Comparison of ENCODE assay signal across 8 mouse cellular contexts in the genomic region with DNA sequence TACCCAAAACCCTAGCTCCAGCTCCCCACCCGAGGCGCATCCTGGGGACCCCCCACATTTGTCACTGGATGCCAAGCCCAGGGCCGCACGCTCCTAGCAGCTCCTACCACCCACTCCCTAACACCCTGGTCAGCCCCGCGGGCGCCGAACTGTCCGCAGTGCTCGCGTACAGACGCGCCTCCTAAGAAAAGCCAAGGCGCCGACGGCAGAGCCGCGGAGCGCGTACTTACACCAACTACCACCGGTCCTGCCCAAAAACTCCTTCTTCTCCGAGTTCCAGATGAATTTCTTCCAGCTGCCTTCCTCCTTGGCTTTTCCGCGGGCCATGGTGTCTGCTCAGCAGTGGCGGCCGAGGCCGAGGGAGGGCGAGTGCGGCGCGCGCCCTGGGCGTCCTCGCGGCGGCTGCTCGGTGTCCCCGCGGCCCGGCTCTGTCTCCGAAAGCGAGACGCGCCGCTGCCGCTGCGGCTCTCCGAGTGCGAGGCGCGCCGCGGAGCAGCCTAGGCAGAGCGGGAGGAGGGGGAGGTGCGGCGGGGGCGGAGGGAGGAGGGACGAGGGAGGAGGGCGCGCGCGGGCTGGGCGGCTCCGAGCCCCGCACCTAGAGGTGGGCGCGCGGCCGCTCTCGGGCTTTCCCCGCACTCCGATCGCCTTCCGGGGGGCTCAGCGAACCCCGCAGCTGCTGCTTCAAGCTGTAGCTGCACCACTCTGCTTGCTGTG. TPM values are rescaled to one million over a fixed set of nuclear protein-coding genes. Genes with fewer than 3 reads are reported as not detected.
A peak's percentile ranks its signal among the peaks of the same experiment; 100 is the strongest.
DNase-seq lines count a peak whose midpoint lies in the region; ATAC-seq and TF ChIP-seq lines count a peak whose summit lies in the region.

No protein-coding gene starts in this region.

- H3K27ac ChIP-seq in ES-Bruce4 (ENCODE audit: insufficient read depth, low read length), result peak overlapping the region; percentile 29
- peak overlapping the region; percentile 98 for H3K27ac ChIP-seq in heart, embryonic 13.5 days (replicated peaks)
- H3K27ac ChIP-seq in limb, embryonic 10.5 days, result peak overlapping the region; percentile 74
- H3K27ac ChIP-seq in stomach, embryonic 14.5 days (ENCODE audit: low read length), result peak overlapping the region; percentile 87

- H3K79me2 ChIP-seq in C2C12 (ENCODE audit: control insufficient read depth, insufficient read depth), result peaks cover 20% of the 10 kb centered on the region

- H3K79me3 ChIP-seq in C2C12 (ENCODE audit: low read depth), result peaks cover 3% of the 10 kb centered on the region

- H3K4me1 ChIP-seq in ES-Bruce4 (ENCODE audit: control insufficient read depth, insufficient read depth, low read length), result peaks cover 6% of the 10 kb centered on the region
- H3K4me1 ChIP-seq in heart, embryonic 13.5 days, result peaks cover 73% of the 10 kb centered on the region
- H3K4me1 ChIP-seq in limb, embryonic 10.5 days, result peaks cover 29% of the 10 kb centered on the region
- peaks cover 9% of the 10 kb centered on the region; the same call in 1 of the 2 replicates for H3K4me1 ChIP-seq in stomach, embryonic 14.5 days (ENCODE audit: control insufficient read depth, insufficient read depth, low read length)

- no peak for TF ChIP-seq EP300 in ES-Bruce4 (IDR thresholded peaks at IDR 0.05; ENCODE audit: insufficient read depth, low read depth, low read length)

- peak overlapping the region; percentile 75 for H3K4me2 ChIP-seq in heart, embryonic 13.5 days
- H3K4me2 ChIP-seq in stomach, embryonic 14.5 days (replicated peaks; ENCODE audit: low read depth, low read length), result peak overlapping the region; percentile 72

- H3K27me3 ChIP-seq in C2C12 (ENCODE audit: control insufficient read depth, insufficient read depth, insufficient read length), result no peaks in the 10 kb centered on the region
- H3K27me3 ChIP-seq in ES-Bruce4 (ENCODE audit: control insufficient read depth, insufficient read depth, low read length, poor library complexity, severe bottlenecking), result no peaks in the 10 kb centered on the region
- peaks cover 26% of the 10 kb centered on the region for H3K27me3 ChIP-seq in heart, embryonic 13.5 days (replicated peaks)
- peaks cover 67% of the 10 kb centered on the region for H3K27me3 ChIP-seq in limb, embryonic 10.5 days (ENCODE audit: low read depth, poor library complexity, severe bottlenecking)
- H3K27me3 ChIP-seq in stomach, embryonic 14.5 days (ENCODE audit: control insufficient read depth, insufficient read depth, low read length), result 0 out of 2 replicates have a peak, but pooled peaks cover 9% of the 10 kb centered on the region

- no peaks in the 10 kb centered on the region for H3K9me3 ChIP-seq in ES-Bruce4 (replicated peaks; ENCODE audit: control insufficient read depth, insufficient read depth, low read length, poor library complexity, severe bottlenecking)
- H3K9me3 ChIP-seq in heart, embryonic 13.5 days, result no peaks in the 10 kb centered on the region
- H3K9me3 ChIP-seq in limb, embryonic 10.5 days (replicated peaks), result no peaks in the 10 kb centered on the region
- H3K9me3 ChIP-seq in stomach, embryonic 14.5 days (ENCODE audit: control insufficient read depth, low read depth, low read length), result no peaks in the 10 kb centered on the region

- H3ac ChIP-seq in C2C12 (ENCODE audit: control insufficient read depth, insufficient read length, low read depth), result peak overlapping the region; percentile 71

- peak overlapping the region; percentile 87 for H3K9ac ChIP-seq in ES-Bruce4 (ENCODE audit: low read depth, poor library complexity, severe bottlenecking)
- peak overlapping the region; percentile 99 for H3K9ac ChIP-seq in heart, embryonic 13.5 days
- peak overlapping the region; percentile 80 for H3K9ac ChIP-seq in stomach, embryonic 14.5 days (replicated peaks; ENCODE audit: low read depth, low read length)

- H3K4me3 ChIP-seq in C2C12 (ENCODE audit: insufficient read depth, poor library complexity, severe bottlenecking), result peak overlapping the region; percentile 48
- H3K4me3 ChIP-seq in ES-Bruce4 (ENCODE audit: low read depth, low read length), result peak overlapping the region; percentile 71
- peak overlapping the region; percentile 88 for H3K4me3 ChIP-seq in heart, embryonic 13.5 days
- peak overlapping the region; percentile 63 for H3K4me3 ChIP-seq in limb, embryonic 10.5 days
- H3K4me3 ChIP-seq in stomach, embryonic 14.5 days (ENCODE audit: low read depth, low read length), result peak overlapping the region; percentile 66

- DNase-seq in embryo, embryonic 10.5 days (ENCODE audit: low spot score), result peak; percentile 77
- peak; percentile 75 for DNase-seq in limb, embryonic 10.5 days (ENCODE audit: low spot score)
- DNase-seq in mesoderm, embryonic 11.5 days (ENCODE audit: low read depth, low spot score), result peak; percentile 60
- DNase-seq in c-Kit-positive CD71-positive TER-119-positive erythroid progenitor cells, embryonic 14.5 days (ENCODE audit: low spot score), result no peak

- TF ChIP-seq CTCF in C2C12 (IDR thresholded peaks at IDR 0.05; ENCODE audit: control insufficient read depth, insufficient read depth, insufficient read length) (no peak), ES-Bruce4 (IDR thresholded peaks at IDR 0.05; ENCODE audit: low read depth, low read length) (no peak)

- TF ChIP-seq POLR2A in ES-Bruce4 (IDR thresholded peaks at IDR 0.05; ENCODE audit: insufficient read depth, low read length), result no peak

- WGBS in heart, embryonic 13.5 days, result under 1% methylated on average over 50 of the region's 76 CpGs
- under 1% methylated on average over 71 of the region's 76 CpGs for WGBS in limb, embryonic 10.5 days
- under 1% methylated on average over 64 of the region's 76 CpGs for WGBS in stomach, embryonic 14.5 days

- H3K36me3 ChIP-seq in C2C12 (ENCODE audit: control insufficient read depth, insufficient read depth), result no peaks in the 10 kb centered on the region
- peaks cover 12% of the 10 kb centered on the region for H3K36me3 ChIP-seq in ES-Bruce4 (ENCODE audit: control insufficient read depth, insufficient read depth, low read length, poor library complexity, severe bottlenecking)
- peaks cover 16% of the 10 kb centered on the region for H3K36me3 ChIP-seq in heart, embryonic 13.5 days
- H3K36me3 ChIP-seq in limb, embryonic 10.5 days, result no peaks in the 10 kb centered on the region
- H3K36me3 ChIP-seq in stomach, embryonic 14.5 days (ENCODE audit: control insufficient read depth, insufficient read depth, low read length), result peaks cover 6% of the 10 kb centered on the region; the same call in 1 of the 2 replicates

- ATAC-seq in heart, embryonic 13.5 days (ENCODE audit: extremely low read depth, insufficient number of reproducible peaks, low FRiP score, low TSS enrichment), result peak; percentile 55; the same call in 1 of the 2 replicates
- ATAC-seq in stomach, embryonic 14.5 days (ENCODE audit: insufficient number of reproducible peaks, insufficient read depth, low FRiP score, low read depth), result peak; percentile 79

TF ChIP-seq in C2C12, 6 proteins besides CTCF, POLR2A, EP300 and RAD21:
- TF ChIP-seq MAX (IDR thresholded peaks at IDR 0.05) (no peak), MYOD1 (IDR thresholded peaks at IDR 0.05; ENCODE audit: control insufficient read depth, insufficient read length, low read depth) (no peak), FOSL1 (IDR thresholded peaks at IDR 0.05; ENCODE audit: insufficient read depth, low read length, poor library complexity, severe bottlenecking) (no peak), CEBPB (IDR thresholded peaks at IDR 0.05; ENCODE audit: low read depth) (no peak), USF1 (IDR thresholded peaks at IDR 0.05; ENCODE audit: low read depth) (no peak), MYOG (IDR thresholded peaks at IDR 0.05; ENCODE audit: control insufficient read depth, extremely low read depth, insufficient read length) (no peak)

RNA-seq across cellular contexts. Expression of a gene that starts 0.5 kb away (rescaled TPM):
- polyA plus RNA-seq in C2C12 (2012; fragmentation: generic; extraction: Trizol), result 13.6 TPM
- polyA plus RNA-seq in ES-Bruce4 (2011; ENCODE audit: insufficient read depth, insufficient read length, low read depth, missing spikeins), result 116 TPM in 2 replicates
- polyA plus RNA-seq in heart, embryonic 13.5 days (2015; fragmentation: Nextera tagmentation; extraction: Ambion mirVana), result 293 and 324 TPM in 2 replicates
- polyA plus RNA-seq in limb, embryonic 10.5 days (2016; fragmentation: Nextera tagmentation; extraction: Ambion mirVana), result 1.7 and 2.6 TPM in 2 replicates
- 76.9 and 93.2 TPM in 2 replicates for polyA plus RNA-seq in stomach, embryonic 14.5 days (2014; fragmentation: Nextera tagmentation; extraction: Ambion mirVana)

Comparison
In these comparisons a context has a peak if more than half of its experiments do, and no peak if none do; other contexts are left out.
1. H3K27ac ChIP-seq: peak in every context shown above with its lines; median percentile 98 in heart, embryonic 13.5 days; 87 in stomach, embryonic 14.5 days; 74 in limb, embryonic 10.5 days; 29 in ES-Bruce4.